Mouse (Mus musculus): Measurements from ENCODE around the gene Nrip2.

Nrip2 gene

GRCm38 (mm10) chr6:128397574-128398261 lies 1.4 kb upstream of the Nrip2 start:
- no peak for DNase-seq

GRCm38 (mm10) chr6:128399421-128400185 lies 507 bp downstream of the Nrip2 start:
- DNase-seq, result peak; percentile 75 to 85

GRCm38 (mm10) chr6:128404708-128405107 lies 5.6 kb downstream of the Nrip2 start:
- peak in 1 of 2 experiments; percentile 26 for DNase-seq

GRCm38 (mm10) chr6:128408544-128409125 lies 9.5 kb downstream of the Nrip2 start:
- DNase-seq, result no peak

- DNase-seq, result no peak
Observed at GRCm38 (mm10) chr6:128410305-128410704, 11.2 kb downstream of the Nrip2 start.

- peak; percentile 88 to 92 for DNase-seq
Observed at GRCm38 (mm10) chr6:128411115-128411514, 12.0 kb downstream of the Nrip2 start.

- no peak for DNase-seq
Observed at GRCm38 (mm10) chr6:128416169-128416568, 17.1 kb downstream of the Nrip2 start.

GRCm38 (mm10) chr6:128418076-128418475 lies 19.0 kb downstream of the Nrip2 start:
- no peak for DNase-seq

GRCm38 (mm10) chr6:128421036-128421435 lies 21.9 kb downstream of the Nrip2 start:
- no peak for DNase-seq

GRCm38 (mm10) chr6:128421480-128421879 lies 22.4 kb downstream of the Nrip2 start:
- no peak for DNase-seq

GRCm38 (mm10) chr6:128423496-128424268 lies 24.6 kb downstream of the Nrip2 start:
- DNase-seq, result peak in 1 of 2 experiments; percentile 41

GRCm38 (mm10) chr6:128424269-128425019 lies 25.3 kb downstream of the Nrip2 start, which contains the start of gene Itfg2:
Gene Itfg2, minus strand, starts transcription at chr6:128424931.
- DNase-seq, result peak; percentile 96 to 97

- no peak for DNase-seq
Observed at GRCm38 (mm10) chr6:128425046-128425445, 25.9 kb downstream of the Nrip2 start.

GRCm38 (mm10) chr6:128427571-128427970 lies 28.5 kb downstream of the Nrip2 start:
- DNase-seq, result no peak

GRCm38 (mm10) chr6:128429300-128429699 lies 30.2 kb downstream of the Nrip2 start:
- no peak for DNase-seq

- no peak for DNase-seq
Observed at GRCm38 (mm10) chr6:128429826-128430225, 30.7 kb downstream of the Nrip2 start.

GRCm38 (mm10) chr6:128432356-128432915 lies 33.3 kb downstream of the Nrip2 start:
- DNase-seq, result peak; percentile 85 to 91

- peak; percentile 69 to 75 for DNase-seq
Observed at GRCm38 (mm10) chr6:128433566-128433965, 34.5 kb downstream of the Nrip2 start.

- peak; percentile 88 for DNase-seq
Observed at GRCm38 (mm10) chr6:128435474-128435873, 36.4 kb downstream of the Nrip2 start.

GRCm38 (mm10) chr6:128436356-128437005 lies 37.4 kb downstream of the Nrip2 start:
- DNase-seq, result peak in 1 of 2 experiments; percentile 19

- DNase-seq, result no peak
Observed at GRCm38 (mm10) chr6:128437288-128437687, 38.2 kb downstream of the Nrip2 start.

Data from cerebellum, postnatal 14 days (tissue).